Mouse (Mus musculus) cerebral cortex, adult 2 months (tissue): ENCODE measurements around the gene Ctdspl.

Experiments
- WGBS: fragments of 180-500 bp; shearing (Covaris S2); methylation state at CpG from one replicate; pipeline ENCODE4 v1.1.7; 2018; 5-methylcytosine and 5-hydroxymethylcytosine counted together

Gene Ctdspl

DNA sequence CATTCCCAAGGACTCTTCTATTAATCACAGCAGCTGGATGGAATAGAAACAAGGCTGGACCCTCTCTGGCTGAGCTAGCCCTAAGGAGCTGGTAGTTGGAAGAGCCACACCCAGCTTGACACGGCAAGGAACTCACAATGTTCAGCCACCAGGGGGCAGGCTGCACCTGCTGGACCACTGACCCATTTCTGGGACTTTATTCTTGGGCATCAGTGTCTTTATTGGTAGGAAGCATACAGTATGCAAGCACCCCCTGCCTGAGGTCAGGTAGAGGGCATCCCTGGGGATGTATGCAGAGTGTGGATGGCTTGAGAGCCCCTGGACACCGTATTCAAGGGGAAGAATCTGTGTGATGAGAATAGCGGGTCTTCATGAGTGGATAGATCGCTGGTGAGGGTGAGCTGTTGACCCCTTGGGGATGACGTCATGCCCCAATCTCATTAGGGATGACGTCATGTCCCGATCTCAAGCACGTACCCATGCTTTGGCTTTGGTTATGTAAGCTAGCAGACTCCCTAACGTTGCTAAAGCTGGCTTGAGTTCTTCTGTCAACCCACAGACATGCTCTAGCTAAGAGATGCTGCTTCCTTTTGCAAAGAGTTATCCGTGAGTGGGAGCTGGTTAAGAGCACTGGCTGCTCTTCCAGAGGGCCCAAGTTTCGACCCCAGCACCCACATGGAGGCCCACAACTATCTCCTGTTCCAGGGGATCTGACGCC lies 5.3 kb upstream of the Ctdspl start:
- 22% methylated on average over 12 of the region's 12 CpGs for WGBS

DNA sequence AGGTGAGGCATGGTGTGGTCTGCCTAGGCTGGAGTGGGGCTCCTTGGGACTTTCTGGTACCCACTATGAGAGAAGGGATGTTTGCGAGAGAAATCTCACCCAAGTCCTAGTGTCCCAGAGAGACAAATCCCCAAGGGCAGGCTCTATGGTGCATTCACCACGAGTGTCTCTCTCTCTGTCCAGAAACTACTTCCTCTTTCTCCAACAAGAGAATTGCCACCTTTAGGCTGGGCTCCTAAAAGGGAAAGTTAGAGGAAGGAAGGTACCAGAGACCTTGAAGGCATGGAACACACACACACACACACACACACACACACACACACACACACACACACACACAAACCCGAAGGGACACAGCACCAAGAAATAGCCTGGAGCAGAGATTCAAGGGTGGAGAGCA lies 4.3 kb upstream of the Ctdspl start:
- 52% methylated on average over 3 of the region's 3 CpGs for WGBS

DNA sequence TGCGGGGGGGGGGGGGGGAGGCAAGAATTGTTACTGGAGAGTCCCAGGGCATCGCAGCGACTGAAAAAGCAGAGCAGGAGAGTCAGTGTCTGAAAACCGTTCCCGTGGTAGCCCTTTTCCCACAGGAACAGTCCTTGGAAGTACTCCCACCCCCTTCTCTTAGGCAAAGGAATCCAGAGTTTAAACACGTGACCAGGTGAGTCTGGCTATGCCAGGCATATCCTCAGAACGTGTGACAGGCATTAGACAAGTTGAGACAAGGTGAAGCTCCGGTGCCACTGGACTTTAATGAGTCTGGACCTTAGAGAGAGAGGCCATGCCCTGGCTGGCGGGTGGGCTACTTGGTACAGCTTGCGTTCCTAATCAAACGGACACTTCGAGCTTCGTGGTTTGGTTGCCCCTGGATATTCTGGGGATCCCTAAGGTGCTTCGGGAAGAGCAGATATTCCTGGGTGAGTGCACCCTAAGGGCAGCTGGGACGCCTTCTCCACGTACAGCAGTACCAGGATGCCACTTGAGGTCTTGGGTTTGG lies 1.6 kb upstream of the Ctdspl start:
- WGBS, result 41% methylated on average over 16 of the region's 16 CpGs

DNA sequence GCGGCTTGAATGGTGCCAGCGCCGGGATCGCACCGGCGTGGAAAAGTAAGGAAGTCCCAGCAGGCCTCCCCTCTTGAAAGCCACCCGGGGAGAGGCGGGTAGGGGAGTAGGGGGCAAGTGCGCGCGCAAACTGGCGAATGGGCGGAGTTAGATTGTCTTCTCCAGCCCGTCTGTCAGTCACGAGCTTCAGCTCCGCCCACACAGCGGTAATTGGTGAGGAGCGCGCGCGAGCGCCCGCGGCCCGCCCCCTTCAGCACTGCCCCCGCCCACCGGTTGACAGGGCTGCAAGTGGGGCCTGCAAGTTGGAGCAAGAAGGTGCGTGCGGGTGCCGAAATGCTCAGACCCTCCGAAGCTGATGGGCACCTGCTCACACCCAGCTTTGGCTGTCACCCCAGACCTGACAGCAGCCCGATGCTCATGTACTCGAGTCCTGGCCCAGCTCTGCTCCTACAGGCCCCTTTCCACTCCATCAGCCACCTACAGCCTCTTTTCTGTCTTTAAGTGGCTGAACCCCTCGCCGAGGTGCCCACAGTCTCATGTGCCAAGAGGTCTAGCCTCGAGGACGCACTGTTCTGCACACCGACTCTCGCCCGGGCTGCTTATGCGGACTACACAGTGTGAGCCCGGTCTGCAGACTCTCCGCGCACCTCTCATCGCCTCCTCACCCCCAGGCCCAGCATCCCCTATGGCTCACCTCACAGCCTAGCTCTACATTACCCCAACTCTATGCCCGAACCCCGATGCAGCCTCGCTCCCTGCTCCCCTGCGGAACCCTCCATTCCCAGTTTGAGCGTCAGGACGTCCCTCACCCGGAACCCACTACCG lies 755 bp upstream of the Ctdspl start:
- WGBS, result under 1% methylated on average over 53 of the region's 53 CpGs

DNA sequence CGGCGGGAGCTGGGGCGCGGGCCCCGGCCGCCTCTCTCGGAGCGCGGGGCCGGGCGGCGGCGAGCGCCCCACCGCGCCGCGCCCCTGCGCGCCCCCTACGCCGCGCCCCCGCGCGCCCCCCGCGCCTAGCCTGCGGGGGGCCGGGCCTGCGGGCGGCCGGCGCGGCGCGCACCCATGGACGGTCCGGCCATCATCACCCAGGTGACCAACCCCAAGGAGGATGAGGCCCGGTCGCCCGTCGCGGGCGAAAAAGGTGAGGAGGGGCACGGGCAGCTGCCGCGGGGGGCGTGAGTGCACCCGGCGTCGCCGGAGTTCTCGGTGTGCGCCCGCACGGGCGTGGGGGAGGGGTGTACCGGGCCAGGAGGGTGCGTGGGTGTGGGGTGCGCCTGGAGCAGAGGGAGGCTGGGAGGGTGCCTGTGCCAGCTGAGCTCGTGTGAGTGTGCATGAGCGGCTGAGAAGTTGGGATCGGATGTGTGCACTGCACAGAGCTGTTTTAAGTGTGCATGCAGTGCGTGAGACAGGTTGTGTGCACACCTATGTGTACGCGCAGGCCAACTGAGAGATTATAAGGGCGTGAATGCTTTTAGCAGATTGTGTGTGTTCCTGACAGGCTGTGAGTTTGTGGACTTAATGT lies 552 bp downstream of the Ctdspl start:
- 2% methylated on average over 68 of the region's 68 CpGs for WGBS

DNA sequence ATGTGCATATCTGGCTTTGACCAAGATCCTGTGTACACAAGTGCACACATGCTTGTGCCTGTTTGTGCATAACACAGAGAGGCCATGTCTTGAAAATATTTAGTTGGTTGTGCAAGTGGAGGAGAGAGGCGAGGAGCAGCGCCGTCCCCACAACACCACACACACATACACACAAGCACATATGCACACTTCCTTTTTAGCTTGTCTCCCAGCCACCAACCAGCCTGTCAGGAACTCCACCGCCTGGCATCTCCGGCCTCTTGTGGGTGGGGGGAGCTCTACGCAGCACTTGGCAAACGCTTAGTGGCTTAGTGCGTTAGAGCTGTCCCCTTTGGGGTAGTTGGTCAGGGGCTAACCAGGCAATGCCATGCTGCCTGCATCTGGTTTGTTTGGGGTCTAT lies 1.2 kb downstream of the Ctdspl start:
- 8% methylated on average over 8 of the region's 8 CpGs for WGBS

DNA sequence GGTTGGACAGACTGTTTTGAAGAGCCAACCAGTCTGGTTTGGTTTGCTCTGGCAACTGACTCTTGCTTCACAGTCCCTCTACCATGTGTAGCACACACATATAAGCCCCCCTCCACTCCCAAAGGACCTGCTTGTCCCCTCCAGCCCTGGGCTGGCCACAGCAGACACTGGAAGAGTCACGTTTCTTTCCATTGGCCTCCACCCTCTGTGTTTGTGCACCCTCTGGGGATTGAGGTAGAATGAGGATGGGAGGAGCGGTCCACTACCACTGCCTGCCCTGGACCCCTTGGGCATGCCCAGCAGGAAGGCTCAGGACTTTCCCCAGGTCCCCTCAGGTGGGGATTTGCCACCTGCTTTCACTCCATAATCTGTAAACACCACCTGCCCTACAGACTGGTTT lies 1.8 kb downstream of the Ctdspl start:
- WGBS, result 45% methylated on average over 2 of the region's 2 CpGs

DNA sequence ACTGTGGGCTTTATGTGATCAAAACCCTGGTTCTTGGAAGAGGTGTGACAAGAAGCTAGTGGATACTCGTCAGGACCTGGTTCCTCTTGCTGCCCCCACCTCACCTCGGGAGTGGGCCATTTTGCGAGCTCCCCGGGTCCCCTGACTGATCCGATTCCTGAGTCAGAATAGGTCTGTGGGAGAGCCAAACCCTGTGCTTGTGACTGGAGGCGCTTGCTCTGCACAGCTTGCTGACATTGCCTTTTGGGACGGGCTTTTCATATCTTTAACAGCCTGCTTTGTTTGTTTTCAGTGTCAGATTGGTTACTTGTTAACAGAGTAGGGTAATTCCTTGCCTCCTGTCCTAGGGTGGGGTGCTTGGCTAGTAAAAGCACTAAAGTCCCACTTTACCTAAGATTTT lies 2.4 kb downstream of the Ctdspl start:
- WGBS, result 31% methylated on average over 7 of the region's 7 CpGs

DNA sequence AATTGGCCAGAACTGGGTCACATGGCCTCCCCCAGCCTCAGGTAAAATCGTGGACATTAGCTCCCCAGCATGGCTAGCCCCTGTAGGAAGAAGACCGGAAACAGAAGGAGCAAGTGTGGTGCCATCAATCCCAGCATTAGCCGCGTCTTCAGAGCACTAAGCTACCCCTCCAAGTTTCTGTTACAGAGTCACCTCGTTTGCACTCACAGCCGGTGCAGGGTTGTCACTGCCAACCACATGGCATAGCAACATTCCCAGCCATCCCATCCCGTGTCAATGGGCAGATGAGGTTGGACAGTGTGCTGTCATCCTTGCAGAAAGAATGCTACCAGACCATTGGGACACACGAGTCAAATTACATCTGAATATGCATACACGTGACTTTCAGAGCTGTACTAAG lies 4.4 kb downstream of the Ctdspl start:
- 61% methylated on average over 9 of the region's 9 CpGs for WGBS

DNA sequence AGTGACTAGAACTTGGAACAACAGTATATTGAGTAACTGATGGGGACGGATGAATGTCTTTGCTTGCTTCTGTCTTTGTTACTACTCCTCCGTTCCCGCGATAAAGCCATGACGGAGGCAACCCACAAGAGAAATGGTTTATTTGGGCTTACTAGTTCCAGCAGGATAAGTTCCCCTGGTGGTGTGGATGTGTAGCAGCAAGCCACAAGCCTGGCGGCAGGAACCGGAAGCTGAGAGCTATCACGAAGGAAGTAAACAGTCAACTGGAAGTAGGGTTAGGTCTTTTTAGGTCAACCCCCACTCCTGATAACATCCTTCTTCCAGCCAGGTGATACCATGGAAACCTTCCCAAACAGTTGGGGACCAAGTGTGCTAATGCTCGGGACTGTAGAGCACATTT lies 7.5 kb downstream of the Ctdspl start:
- WGBS, result 84% methylated on average over 9 of the region's 9 CpGs

DNA sequence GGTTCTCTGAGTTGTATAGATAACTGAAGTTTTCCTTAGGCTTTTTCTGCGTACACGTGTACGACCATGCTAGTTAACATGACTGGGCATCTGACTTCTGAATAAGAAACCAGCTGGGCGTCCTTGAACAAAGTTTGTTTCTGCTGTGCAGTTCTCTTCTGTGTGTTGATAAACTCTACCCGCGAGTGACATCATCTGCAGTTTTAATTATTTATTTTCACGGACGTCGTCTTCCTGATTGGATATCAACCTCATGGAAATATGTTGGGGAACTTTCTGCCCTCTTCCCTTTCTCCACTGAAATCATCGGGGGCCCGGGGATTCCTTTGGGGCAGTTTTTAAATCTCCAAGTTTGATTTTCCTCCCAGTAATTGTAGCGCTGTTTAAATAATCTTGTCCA lies 8.1 kb downstream of the Ctdspl start:
- 88% methylated on average over 12 of the region's 12 CpGs for WGBS

DNA sequence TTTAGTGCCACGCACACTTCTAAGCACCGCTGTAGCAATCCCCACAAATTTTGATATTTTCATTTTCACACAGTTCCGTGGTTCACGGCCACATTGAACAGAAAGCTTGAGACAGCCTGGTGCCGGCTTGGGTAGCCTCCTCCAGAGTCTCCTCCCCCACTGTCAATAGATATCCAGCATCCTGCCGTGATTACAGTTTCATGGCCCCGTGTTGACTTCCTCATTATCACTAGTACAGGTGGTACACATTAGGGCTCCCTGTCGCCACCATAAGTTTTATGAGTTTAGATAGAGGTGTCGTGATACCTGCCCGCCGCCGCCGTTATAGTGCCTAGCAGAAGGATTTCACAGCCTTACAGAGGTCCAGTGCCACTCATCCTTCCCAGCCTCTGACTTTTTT lies 8.8 kb downstream of the Ctdspl start:
- 80% methylated on average over 13 of the region's 13 CpGs for WGBS

DNA sequence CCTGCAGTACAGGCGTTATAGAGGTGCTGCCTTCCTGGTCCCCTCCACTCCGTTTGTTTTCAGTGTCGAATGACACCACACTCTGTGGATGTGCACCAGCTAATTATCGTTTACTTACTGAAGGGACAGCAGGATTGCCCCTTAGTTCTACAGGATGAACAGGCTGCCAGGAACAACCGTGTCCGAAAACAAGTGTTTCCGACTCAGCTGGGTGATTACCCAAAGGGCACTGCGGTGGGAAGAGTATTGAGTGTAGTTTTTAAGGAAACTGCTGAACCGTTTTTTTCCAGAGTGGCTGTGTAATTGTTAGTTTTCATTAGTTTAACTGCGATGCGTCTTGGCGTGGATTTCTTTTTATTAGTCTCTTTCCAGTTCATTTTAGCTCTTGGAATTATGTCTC lies 9.8 kb downstream of the Ctdspl start:
- WGBS, result 53% methylated on average over 12 of the region's 12 CpGs

DNA sequence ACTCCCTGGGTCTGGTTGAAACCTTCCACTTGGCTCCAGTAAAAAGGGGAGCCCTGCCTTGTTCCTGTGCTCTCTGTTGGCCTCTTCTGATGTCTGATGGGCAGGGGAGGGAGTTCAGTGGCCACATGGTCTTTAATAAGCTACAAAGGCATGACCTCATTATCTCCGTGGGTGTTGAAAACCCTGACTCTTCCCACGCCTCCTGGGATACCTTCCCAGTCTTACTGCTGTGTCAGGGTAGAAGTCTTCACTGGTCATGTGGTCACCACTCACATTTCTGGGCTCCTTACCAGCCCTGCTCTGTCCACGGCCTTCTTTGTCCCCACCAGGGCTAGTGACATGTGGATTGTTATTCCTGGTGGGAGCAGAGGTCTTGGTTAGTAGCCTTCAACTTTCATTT lies 11.3 kb downstream of the Ctdspl start:
- 38% methylated on average over 3 of the region's 3 CpGs for WGBS

DNA sequence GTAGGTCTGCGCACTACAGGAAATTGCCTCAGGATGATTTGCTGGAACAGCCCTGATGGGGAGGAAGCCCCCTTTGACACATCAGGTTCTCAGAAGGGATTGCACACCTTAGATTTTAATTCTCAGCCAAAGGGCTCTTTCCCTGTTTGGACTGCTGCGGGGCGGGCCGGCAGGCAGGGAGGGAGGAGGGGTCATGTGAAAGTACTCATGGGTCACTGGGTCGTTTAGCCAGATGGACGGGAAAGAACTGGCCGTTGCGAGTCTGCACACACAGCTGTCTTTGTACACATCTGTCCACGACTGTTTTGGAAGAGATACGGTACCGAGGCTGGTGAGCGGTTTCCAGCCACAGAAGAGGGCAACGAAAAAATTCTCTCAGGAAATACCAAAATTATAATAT lies 13.2 kb downstream of the Ctdspl start:
- whole genome bisulfite sequencing, result 44% methylated on average over 13 of the region's 13 CpGs

DNA sequence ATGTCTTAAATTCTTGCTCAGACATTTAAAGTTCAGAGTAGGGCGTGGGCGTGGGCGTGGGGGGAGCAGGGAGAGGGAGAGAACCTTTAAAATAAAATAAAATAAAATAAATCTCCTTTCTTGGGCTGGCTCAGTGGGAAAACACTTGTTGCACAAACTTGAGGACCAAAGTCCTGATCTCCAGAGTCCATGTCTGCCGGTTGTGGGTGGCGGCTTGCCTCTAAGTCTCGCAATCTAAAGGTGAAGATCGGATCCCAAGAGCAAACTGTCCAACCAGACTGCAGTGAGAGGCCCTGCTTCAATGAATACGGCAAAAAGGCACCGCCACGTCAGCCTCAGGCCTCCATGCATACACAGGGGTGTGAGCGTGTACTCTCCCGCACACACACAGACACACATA lies 13.6 kb downstream of the Ctdspl start:
- 87% methylated on average over 12 of the region's 12 CpGs for WGBS

DNA sequence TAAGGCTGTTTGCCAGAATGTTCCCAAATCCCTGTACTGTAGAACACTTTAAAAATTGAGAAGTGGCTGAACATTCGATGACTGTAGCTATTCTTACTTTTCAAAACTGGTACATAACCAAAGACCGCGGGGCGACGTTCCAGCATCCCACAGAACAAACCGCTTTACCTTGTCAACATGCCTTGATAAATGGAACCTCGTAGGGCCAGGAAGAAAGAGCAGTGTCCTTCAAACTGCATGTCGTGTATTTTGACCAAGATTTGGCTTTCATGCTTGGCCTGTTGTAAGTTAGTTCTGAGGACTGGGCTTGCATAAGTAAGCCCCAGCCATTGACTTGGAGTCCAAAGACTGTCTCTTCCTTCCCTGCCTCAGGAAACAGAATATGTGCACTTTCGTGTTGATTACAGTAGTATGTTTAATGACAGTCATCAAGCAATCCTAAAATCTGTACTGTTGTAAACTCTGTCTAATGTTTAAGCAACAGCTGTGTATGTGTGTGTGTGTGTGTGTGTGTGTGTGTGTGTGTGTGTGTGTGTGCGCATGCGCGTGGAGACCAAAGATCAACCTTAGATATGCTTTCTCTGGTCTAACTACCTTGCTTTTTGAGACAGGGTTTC lies 14.4 kb downstream of the Ctdspl start:
- 66% methylated on average over 12 of the region's 12 CpGs for WGBS

DNA sequence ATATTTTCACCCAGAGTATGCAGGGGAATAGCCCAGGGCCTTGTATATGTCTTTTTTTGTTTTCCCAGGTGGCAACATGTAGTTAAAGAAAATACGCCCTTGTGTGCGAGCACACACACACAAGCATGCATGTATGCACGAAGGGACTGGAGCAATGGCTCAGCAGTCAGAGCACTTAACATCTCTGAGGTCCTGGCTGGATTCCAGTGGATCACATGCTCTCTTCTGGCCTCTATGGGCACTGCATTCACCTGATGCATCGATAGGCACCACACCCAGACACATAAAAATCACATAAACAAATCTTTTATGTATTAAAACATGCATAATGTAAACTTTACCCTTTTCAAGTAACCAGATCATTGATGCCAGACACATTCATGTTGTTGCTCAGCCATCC lies 15.8 kb downstream of the Ctdspl start:
- 83% methylated on average over 4 of the region's 4 CpGs for WGBS

DNA sequence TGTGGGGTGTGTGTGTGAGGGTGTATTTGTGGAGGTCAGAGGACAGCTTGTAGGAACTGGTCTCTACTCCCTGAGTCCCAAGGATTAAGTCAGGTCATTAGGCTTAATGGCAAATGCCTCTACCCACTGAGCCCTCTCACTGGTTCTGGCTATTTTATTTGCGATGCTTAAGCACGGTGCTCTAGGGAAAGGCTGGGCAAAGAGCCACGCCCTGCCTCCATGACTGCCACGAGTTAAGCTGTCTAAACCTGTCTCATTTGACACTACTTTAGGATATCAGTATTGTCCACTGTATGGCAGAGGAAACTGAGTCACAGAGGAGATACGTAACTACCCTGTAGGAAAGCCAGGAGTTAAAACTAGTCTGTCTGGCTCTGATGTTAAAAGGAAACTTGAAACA lies 17.7 kb downstream of the Ctdspl start:
- WGBS, result 42% methylated on average over 5 of the region's 5 CpGs

DNA sequence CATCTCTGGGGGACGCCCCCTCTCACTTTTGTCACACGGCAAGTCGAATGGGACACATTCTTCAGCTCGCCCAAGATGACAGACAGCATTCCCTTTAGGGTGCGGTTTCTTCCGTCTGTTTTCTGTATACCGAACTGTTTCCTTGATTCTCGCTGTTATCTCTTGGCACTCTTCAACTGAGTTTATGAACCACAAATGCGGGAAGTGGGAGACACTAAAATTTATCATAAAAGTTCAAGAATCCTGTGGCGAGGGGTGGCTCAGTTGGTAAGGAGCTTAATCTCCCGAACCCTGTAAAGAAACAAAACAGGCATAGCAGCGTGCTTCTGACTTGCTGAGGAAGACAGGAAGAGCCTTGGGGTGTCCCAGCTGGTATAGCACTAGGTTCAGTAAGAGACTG lies 18.1 kb downstream of the Ctdspl start:
- WGBS, result 61% methylated on average over 12 of the region's 12 CpGs

DNA sequence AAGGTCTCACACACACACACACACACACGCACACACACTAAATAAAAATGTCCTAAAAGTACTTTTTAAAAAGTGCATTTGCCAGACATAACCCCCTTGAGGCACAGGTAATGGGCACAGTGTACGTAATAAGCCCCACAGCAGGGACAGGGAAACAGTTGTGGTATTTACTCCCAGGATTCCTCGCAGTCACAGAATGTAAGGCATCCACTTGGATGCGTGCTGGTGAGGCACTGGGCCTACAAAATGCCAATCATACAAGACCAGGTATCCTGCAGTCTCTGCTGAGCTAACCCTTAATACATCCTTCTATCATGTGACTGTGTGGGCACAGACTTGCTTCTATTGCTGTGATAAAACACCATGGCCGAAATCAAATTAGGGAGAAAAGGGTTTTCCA lies 22.2 kb downstream of the Ctdspl start:
- 70% methylated on average over 5 of the region's 5 CpGs for WGBS

DNA sequence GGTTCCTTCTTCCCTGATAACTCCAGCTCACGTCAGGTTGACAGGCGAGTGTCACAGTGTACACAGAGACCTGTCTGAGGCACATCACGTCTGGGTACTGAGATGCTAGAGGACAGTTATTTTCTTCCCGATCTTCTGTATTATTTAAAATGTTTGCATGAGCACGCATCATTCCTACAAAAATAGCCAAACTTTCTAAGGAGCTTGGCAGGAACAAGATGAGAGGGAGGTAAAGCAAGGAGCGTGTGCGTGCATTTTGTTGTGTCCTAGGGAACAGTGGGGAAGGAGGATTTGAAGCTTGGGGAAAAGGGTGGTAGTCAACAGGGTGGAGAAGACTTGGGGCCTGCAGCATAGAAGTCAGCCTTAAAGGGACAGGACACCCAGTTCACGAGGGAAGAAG lies 22.9 kb downstream of the Ctdspl start:
- WGBS, result 46% methylated on average over 8 of the region's 8 CpGs
